Mouse (Mus musculus) gastrocnemius, postnatal 36 days (tissue): ENCODE data around the gene Qtrt1. TPM values are rescaled to one million over a fixed set of nuclear protein-coding genes. Genes with fewer than 3 reads are reported as not detected.
A peak's percentile ranks its signal among the peaks of the same experiment; 100 is the strongest.
"Not testable (repeated sequence)": the region's sequence is repeated elsewhere in the genome, so short reads cannot be mapped to it uniquely, and the experiment has no call there.

ENCODE experiments used
- DNase-seq, 2 experiments: peaks; one replicate each; pipeline ENCODE4 v3.0.0; 2022
- intact Hi-C: fragments of 180-260 bp; cut with DNase I; formaldehyde crosslinking; loops from one replicate; pipeline ENCODE4 v1.15.1; 2025
- total RNA-seq, 2 experiments: library from RNA; stranded (reverse); gene quantifications; 2 replicates each; pipeline ENCODE4 v1.2.3; 2021

The Qtrt1 gene
- total RNA-seq, 2 experiments from 2014 or later, result 5.2 to 6.2 TPM

- no peak for DNase-seq
- intact Hi-C loops, result no loop called here
Observed at GRCm38 (mm10) chr9:21444574-21444973, 32.9 kb downstream of the Qtrt1 start.

DNA sequence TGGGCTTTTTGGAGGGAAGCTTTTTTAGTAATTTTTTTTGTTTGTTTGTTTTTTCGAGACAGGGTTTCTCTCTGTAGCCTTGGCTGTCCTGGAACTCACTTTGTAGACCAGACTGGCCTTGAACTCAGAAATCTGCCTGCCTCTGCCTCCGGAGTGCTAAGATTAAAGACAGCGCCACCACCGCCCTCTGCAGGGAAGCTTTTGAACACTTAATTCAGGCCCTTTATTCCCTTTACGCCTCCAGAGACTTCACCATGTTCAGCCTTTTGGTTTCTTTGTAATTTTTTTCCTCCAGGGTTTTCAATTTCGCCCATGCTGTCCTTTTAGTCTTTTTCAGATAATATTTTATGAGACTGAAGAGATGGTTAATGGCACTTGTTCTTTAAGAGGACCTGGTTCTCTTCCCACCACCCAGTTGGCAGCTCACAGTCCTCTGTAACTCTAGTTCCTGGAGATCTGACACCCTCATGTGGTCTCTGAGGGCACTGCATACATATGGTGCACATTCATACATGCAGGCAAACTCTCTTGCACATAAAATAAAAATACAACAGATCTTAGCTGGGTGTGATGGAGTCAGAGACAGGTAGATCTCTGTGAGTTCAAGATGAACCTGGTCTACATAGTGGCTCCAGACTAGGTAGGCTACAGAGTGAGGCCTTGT, 33.6 kb downstream of the Qtrt1 start:
- intact Hi-C loops, result no loop called here
- no peak for DNase-seq

- intact Hi-C loops, result no loop called here
- DNase-seq, result no peak
Observed at GRCm38 (mm10) chr9:21447778-21448177, 36.1 kb downstream of the Qtrt1 start.

DNA sequence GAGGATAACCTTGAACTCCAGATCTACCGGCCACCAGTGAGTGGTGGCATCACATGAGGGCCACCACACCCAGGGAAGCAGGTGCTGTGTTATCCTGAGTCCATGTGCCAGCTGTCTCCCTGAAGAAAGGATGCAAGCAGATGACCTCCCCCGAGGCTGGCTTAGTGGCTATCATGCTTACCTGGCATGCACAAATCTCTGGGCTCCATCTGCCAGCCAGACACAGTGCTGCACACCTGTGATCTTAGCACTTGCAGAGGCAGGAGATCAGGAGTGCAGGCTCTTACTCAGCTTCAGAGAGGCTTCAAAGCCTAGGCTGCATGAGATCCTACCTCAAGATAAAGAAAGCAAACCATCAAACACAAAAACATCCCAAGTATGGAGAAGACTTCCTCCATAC, 38.1 kb downstream of the Qtrt1 start:
- no peak for DNase-seq
- intact Hi-C loops, result no loop called here

- intact Hi-C loops, result no loop called here
Observed at GRCm38 (mm10) chr9:21450270-21450669, 38.6 kb downstream of the Qtrt1 start.

GRCm38 (mm10) chr9:21451391-21451790, 39.8 kb downstream of the Qtrt1 start:
- DNase-seq, result no peak
- intact Hi-C loops, result no loop called here

More at GRCm38 (mm10) chr9:21450270-21450669, 38.6 kb downstream of the Qtrt1 start:
- DNase-seq, result no peak

DNA sequence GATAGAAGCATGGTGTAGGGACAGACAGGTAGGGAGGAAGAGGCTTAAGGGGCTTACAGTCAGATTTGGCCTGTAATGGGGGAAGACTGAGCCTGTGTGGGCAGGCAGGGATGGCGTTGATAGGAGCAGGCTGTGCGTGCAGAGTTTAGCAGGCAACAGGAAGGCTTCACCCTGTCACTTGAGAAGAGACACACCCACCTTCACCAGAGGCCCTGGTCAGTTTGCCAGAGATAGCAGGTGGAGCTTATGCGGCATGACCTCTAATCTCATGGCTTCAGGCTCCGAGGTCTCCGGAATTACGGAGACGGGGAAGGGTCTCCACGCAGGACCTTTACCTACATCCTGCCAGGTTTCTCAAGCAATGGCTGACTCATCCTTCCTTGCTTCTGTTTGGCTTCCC, 40.2 kb downstream of the Qtrt1 start:
- no peak for DNase-seq

GRCm38 (mm10) chr9:21453003-21453402, 41.4 kb downstream of the Qtrt1 start:
- DNase-seq, result no peak
- intact Hi-C loops, result no loop called here

More for the DNA sequence above, 40.2 kb downstream of the Qtrt1 start:
- intact Hi-C loops, result no loop called here

DNA sequence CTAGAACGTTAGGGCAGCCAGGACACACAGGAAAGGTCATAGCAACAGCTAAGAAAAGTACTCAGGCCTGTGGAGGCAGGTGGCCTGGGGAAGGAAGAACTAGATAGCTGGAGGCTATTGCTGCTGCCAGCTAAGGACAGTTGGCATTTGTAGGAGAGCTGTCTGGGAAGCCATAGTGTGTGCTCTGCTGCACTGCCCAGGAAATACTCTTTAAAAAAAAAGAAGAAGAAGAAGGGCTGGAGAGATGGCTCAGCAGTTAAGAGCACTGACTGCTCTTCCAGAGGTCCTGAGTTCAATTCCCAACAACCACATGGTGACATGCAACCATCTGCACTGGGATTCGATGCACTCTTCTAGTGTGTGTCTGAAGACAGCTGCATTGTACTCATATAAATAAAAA, 41.8 kb downstream of the Qtrt1 start:
- intact Hi-C loops, result no loop called here
- no peak for DNase-seq

GRCm38 (mm10) chr9:21454556-21454955, 42.9 kb downstream of the Qtrt1 start:
- DNase-seq, result no peak
- intact Hi-C loops, result no loop called here

DNA sequence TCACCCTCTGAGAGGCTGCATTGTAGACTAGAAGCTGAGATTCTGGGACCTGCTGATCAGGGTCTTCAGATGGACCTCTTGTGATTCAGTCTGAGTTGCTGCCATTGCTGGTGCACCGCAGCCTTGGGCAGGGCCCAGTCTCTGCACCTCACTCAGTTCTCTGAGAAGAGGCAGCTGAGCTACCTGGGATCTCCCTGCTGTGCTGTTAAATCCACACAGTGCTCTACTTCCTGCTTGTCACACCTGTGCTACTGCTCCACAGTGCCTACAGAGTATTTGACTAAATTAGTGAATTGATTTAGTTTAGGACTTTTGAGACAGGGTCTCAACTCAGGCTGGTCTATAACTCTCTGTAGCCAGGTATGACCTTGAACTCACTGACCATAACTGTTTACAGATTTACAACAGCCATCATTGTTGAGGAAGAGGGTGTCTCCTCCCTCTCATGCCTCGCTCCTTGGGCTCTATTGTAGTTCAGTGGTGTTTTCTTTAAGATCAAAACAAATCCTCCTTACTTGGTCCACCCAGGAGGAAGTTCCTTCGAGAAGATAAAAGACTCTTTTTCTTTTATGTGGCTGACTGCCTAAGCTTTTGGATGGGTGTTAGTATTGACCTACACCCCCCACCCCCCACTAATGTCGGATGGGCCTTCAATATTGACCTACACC, 43.6 kb downstream of the Qtrt1 start:
- DNase-seq, result no peak
- intact Hi-C loops, result no loop called here

- no peak for DNase-seq
- intact Hi-C loops, result no loop called here
Observed at GRCm38 (mm10) chr9:21456246-21456929, 44.8 kb downstream of the Qtrt1 start.

DNA sequence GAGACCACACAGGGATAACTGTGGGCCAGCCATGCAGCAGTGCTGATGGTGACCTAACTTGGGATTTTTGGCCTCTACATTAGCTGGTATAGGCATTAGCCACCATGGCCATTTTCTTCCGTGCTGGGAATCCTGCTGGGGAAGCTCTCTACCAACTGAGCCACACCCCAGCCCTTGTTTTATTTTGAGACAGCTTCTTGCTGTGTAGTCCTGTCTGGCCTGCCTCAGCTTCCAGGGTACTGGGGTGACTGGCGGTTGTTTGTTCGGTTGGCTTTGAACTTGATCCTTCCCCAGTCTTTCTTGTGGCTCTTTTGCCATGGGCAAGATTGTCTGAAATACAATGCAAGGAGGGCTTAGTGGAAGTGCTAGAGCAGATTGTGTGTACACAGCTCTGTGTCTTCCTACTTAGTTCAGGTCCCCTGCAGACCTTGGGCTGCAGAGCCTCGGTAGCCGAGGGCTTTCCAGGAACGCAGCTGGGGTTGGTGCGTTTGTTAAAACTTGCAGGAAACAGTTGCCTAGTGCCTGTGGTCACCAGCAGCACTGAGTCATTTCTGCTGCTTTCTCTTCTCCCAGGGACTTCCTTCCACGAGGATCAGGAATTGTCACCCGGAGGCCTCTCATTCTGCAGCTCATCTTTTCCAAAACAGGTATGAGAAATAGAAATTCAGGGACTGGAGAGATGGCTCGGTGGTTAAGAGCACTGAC, 45.4 kb downstream of the Qtrt1 start:
- intact Hi-C loops, result no loop called here
- no peak for DNase-seq

GRCm38 (mm10) chr9:21458821-21459220, 47.2 kb downstream of the Qtrt1 start:
- intact Hi-C loops, result no loop called here
- no peak for DNase-seq

DNA sequence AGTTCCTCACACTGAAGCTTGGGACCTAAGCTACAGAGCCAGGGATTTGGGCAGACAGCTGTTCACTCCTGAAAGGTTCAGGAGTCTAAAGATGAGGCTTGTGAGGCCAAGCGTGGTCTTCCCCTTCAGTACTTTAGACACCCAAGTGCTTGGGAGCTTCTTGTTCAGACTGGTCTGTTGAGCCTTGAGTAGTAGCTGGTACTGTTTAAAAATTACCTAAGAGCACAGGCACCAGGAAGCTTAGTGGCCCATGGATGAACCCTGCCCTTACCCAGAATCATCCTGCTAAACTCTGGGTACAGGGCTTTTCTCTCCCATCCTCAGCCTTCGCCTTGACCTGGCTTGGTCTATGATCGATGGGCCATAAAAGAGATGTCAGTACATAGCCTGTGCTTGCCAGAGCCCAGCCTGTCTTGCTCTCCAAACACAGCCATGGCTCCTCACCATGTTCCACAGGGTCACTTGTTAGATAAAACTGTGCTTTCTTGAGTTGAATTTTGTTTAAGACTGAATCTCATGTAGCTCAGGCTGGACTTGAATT, 48.8 kb downstream of the Qtrt1 start:
- intact Hi-C loops, result loop anchor here (5.0 kb wide), 1 partner anchor 33 kb away; no protein-coding TSS in a partner anchor
- no peak for DNase-seq

GRCm38 (mm10) chr9:21463138-21463590, 51.5 kb downstream of the Qtrt1 start:
- DNase-seq, result peak; percentile 50
- intact Hi-C loops, result loop anchor here (5.0 kb wide), 1 partner anchor 36 kb away; no protein-coding TSS in a partner anchor

- intact Hi-C loops, result loop anchor here (5.0 kb wide), 1 partner anchor 37 kb away; no protein-coding TSS in a partner anchor
- DNase-seq, result no peak
Observed at GRCm38 (mm10) chr9:21463766-21464564, 52.3 kb downstream of the Qtrt1 start.

- intact Hi-C loops, result loop anchor here (5.0 kb wide), 1 partner anchor 37 kb away; no protein-coding TSS in a partner anchor
- DNase-seq, result not testable (repeated sequence)
Observed at GRCm38 (mm10) chr9:21464565-21464928, 52.9 kb downstream of the Qtrt1 start.
